Mouse (Mus musculus): ENCODE measurements at regions not wholly inside any gene's neighbourhood (a gene's known extent, or its start where the extent isn't known, plus 50 kb on each side); places are given as distances from the start of the nearest gene placed in this dataset.

DNA sequence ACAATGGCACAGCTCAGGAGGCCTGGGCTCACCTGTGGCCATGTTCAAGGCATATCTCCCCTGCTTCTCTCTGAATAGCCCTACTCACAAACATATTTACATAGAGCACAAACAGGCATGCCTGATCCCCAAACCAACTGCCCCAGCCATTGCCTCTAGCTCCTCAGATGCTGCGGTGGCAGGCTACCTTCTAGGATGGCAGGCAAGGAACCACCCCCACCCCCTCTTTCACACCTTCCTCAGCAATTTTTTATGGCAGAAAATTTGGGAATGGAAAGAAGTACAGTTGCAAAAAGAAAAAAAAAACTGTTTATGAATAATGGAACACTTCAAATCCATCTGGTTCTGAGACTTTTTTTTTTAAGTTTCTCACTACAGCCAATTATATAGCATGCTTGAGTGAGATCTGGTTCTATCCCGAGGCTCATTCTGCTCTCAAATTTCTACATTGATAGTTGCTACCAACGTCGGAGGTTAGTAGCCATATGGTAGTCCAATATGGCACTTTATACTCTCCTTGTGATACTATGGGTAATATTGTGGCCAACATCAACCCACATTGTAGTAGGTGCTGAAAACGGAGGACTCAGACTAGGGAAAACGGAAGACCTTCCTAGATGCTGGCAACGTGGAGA is 136.8 kb upstream of the Gm10295 start:
- DNase-seq (ENCODE audit: low read depth, low spot score) = peak; percentile 49

DNA sequence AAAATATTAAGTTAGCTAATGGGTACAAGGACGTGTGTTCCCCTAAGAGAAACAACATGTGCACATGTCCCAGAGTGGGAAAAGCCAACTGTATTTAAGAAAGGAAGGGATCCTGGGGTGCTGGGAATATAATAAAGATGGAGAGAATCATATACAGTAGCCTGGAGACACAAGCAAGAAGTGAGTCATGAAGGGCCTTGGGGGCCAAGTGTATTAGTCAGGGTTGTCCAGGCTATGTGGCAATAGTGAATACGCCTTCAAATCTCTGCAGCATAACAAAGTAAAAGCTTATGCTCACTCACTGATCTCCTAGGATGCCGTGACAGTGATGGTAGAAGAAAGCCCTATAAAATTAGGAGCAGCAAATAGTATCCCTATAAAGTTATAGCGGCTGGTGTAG is 124.1 kb upstream of the Gm10295 start:
- no peak for DNase-seq (ENCODE audit: low read depth, low spot score)

DNA sequence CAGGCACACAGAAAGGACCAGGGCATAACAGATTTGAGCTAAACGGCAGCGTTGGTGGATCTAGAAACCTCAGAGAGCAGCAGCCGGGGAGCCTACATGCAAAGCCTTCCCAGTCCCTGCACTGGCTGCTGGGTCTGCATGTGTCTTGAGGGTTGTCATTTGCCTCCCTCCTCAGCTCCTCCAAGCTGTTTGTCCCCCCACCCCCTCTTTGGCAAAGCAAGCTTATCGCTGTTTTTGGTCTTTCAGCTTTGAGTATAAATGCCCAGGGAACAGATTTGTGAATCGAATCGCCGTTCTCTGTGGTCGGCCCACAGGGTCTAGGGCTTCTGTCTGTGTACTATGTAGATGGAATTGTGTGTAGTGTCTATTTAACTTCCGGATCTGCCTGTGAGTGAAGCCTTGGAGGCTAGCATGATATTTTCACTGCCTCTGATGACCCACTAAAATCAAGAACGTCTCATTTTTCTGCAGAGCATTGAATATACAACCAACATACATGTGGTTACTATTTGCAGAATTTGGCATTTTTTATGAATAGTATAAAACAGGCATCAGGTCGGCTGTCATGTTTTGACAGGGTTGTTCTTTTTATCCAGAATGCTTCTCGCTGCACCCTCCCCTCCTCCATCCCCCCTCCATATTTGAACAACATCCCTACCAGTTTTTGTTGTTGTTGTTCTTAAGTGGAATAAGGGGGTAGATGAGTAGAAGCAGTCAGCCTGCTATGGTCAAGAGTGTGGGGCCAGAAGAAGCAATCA is 121.3 kb upstream of the Gm10295 start:
- no peak for DNase-seq (ENCODE audit: low read depth, low spot score)

DNA sequence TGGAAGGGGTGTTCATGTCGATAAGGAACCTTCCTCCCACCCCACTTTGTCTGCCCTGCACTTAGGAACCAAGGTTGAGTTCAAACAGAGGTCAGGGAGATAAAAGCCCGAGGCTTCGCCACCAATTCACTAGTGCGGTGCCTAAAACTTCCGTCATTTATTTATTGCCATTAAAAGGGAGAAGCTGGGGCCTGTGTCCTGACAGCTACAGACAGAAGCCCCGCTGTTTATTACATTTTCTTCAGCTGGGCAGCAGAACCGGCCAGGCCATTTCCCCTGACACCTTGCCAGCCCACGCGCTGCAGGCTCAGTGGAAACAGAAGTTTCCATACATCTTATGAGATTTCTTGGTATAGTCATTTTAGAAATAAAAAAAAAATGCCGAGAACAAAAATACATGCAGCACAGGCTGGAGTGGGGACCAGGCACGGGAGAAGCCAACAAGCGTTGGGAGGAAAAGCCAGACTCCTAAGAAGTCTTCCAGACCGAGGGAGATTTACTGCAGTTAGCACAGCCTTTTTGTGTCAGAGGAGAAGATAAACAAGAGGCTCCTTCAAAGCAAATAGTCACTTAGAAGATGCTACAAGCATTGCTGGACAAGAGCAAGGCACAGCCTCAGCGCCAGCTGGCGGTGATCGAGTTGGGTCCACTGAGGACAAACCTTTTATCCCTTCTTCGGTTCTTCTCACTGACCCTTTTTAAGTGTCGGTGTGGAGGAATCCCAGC is 120.5 kb upstream of the Gm10295 start:
- DNase-seq (ENCODE audit: low read depth, low spot score) = peak; percentile 22

DNA sequence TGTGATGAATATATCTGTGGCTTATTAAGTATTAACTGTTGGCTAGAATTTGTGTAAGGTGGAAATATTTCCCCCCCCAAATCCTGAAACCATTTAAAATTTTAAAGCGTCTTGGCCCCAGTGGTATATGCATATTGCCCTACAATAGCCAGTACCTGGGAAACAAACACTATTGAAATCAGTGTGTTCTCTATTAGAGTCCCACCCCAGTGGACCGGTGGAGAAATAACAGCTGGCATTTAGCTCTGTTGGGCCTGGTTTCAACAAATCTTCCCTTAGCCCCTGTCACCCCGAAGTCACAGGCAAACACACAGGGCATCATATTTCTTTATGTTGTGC is 120.0 kb upstream of the Gm10295 start:
- no peak for DNase-seq (ENCODE audit: low read depth, low spot score)

DNA sequence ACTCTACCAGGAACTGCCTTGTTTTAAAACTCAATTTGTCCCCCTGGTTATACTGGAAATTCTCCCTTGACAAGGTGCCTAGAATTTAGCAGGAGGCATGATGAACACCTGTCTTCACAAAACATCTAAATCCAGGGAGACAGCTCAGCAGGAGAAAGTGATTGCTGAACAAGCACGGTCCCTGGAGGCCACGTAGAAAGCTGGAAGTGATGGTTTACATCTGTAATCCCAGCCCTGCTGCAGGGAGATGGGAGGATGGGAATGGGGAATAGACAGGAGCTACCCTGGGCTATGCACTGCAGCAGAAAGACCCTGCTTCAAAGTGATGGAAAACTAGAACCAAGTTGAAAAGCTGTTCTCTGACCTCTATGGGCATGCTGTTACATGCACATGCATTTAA is 119.1 kb upstream of the Gm10295 start:
- DNase-seq (ENCODE audit: low read depth, low spot score) = no peak

DNA sequence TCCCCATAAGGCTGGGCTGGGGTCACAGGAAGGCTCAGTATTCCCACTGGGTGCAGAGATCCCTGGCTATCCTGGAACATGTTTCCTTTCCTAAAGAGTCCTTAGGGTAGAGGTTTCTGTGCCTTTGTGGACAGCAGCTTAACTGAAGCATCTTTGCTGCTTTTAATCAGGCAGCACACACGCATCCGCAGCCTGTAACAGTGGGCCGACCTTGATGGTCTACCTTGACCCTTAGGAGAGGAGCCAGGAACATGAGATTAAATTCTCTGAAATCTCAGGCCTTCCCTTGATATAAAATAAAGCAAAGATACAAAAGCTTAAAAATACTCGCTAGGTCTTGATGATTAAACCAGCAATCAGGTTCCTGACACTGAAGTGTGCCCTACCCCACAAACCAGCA is 118.7 kb upstream of the Gm10295 start:
- no peak for DNase-seq (ENCODE audit: low read depth, low spot score)

DNA sequence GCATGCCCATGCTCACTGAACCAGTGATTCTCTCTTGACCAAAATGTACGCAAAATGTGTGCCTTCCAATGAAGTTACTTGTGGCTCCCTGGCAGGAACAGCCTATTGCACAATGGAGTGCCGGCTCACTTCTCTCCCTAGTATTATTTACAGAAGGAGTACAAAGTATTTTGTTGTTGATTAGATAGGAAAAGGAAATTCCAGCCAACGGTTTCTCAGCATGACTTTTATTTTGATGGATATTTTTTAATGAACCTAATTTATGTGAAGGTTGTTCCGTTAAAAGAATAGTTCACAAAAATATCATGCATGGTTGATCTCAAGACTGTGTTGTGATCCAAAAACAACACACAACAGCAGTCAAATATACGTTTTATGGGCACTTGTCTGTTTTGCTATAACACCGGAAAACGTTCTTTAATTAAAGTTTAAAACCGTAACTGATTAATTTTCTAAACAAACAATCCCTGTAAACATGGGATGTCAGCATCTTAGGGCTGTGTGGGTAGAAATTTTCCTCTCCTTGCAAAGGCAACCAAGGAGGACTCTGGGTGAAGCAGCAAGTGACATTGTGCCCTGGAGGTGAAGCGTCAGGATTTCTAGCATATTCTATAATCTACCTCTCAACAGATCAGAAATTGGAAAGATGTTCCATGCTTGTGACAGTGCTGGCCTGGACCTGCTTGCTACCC is 116.3 kb upstream of the Gm10295 start:
- no peak for DNase-seq (ENCODE audit: low read depth, low spot score)

DNA sequence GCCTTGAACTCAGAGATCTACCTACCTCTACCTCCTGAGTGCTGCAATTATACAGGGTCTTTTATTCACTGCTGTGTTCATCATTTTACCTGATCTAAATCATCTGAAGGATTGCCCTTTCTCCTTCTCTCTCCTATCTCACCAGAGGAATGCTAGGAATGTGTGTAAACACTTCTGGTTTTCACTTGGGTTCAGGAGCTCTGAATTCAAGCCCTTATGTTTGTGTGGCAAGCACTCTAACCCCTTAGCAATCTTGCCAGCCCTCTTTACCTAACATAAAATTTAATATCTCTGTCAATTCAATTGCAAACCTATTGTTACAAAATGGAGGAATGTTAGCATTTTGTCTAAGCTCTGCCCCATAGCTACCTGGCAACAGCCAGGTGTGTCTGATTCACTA is 112.8 kb upstream of the Gm10295 start:
- no peak for DNase-seq (ENCODE audit: low read depth, low spot score)

DNA sequence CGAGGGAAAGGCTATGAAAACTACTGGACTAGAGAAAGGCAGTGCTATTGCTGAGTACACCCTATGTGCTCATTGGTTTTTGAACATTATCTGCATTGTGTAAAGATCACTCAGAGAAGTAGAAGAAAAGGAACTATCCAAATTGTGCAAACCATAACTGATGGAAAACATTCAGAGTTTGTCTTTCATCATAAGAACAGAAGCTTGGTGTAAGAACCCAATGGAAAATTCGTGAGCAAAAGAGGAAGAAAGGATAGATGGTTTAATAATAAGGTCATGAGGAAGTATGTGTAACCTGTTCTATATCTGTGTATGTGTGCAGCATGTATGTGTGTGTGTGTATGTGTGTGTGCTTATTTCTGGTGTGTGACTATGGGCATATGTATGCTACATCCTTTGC is 112.3 kb upstream of the Gm10295 start:
- DNase-seq (ENCODE audit: low read depth, low spot score) = no peak

DNA sequence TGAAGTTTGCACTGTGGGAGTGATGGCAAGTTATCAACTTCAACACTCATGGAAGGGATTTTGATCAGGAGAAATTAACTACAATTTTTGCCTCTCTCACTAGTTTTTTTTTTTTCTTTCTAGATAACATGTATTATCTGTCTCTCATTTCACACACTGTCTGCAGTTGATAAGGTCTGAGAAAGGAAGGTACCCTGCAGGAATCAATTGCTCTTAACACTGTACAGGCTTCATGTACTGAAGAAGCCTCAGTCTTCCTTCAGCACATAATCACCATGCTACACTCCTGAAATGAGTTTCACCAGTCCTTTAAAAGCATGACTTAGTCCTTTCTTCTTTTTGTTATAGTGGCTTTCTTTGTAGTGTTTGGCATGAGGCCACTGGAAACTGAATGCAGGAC is 108.5 kb upstream of the Gm10295 start:
- no peak for DNase-seq (ENCODE audit: low read depth, low spot score)

DNA sequence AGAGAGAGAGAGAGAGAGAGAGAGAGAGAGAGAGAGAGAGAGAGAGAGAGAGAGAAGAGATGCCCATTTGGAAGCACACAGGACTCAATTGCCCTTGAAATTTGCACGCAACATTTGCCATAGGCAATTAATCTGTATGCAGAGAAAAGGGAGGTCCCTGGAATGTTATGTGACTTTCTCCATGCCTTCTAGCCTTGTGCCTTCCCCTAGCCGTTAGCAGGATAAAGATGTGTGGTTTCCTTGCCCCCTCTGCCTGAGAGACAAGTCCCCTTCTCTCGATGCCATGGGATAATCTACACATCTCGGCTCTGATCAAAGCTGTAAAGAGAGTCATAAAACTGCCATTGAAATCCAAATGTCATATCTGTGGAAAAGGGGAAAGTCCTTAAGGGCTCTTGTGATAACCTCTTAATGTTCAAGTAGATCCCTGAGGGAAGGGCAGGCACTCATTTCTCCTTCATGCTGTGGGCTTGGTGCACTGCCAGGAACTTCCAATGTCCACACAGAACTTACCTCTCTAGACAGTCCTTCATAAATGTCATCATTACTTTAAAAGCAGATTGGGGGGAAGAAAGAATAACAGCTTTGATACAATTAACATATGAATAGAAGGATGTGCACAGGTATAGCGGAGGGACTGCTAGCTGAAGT is 106.9 kb upstream of the Gm10295 start:
- DNase-seq (ENCODE audit: low read depth, low spot score) = no peak

DNA sequence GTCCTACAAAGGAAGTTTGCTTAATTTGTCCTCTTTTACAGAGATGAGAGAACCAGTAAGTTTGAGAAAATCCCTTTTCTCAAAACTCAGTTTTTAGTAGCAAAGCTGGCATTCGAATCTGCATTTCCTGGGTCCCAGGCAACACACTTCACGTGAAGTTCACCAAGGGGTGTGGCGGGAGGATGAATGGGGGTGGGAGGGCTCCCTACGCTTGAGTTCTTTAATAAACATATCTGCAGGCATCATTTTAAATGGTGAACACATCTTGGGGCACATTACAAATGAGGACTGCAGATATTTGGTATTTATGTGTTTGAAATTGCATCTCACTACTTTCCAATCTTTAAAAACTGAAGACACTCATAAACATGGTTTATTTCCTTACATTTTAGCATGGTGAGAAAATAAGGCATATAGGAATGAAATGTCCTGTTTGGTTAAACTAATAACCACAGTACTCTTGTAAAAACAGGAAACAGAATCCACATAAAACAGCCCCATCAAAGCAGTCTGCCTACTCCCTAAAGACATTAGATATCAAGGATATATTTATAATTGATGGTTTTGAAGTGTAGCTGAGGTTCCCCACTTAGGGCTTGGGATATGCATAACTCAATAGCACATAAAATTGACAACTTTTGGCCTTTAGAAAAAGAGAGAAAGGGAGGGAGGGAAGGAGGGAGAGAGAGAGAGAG is 106.3 kb upstream of the Gm10295 start:
- no peak for DNase-seq (ENCODE audit: low read depth, low spot score)

DNA sequence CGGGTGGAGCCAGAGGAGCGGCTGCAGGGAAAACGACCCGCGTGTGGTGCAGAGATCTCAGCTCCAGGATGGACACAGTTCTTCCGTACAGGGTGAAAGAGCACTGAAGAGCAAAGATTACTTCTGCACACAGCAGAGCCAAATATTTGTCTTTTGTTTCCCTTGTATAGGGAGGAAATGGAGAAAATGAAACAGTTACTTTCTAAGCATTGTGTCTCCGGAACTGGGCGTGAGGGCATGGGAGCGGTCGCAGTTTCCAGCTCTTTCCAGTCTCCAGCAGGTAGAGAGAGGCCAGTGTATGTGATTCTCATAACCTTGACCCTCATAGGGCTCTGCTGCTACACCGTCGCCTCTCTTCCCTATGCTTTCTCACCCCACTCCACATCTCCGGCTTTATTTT is 105.1 kb upstream of the Gm10295 start:
- no peak for DNase-seq (ENCODE audit: low read depth, low spot score)

DNA sequence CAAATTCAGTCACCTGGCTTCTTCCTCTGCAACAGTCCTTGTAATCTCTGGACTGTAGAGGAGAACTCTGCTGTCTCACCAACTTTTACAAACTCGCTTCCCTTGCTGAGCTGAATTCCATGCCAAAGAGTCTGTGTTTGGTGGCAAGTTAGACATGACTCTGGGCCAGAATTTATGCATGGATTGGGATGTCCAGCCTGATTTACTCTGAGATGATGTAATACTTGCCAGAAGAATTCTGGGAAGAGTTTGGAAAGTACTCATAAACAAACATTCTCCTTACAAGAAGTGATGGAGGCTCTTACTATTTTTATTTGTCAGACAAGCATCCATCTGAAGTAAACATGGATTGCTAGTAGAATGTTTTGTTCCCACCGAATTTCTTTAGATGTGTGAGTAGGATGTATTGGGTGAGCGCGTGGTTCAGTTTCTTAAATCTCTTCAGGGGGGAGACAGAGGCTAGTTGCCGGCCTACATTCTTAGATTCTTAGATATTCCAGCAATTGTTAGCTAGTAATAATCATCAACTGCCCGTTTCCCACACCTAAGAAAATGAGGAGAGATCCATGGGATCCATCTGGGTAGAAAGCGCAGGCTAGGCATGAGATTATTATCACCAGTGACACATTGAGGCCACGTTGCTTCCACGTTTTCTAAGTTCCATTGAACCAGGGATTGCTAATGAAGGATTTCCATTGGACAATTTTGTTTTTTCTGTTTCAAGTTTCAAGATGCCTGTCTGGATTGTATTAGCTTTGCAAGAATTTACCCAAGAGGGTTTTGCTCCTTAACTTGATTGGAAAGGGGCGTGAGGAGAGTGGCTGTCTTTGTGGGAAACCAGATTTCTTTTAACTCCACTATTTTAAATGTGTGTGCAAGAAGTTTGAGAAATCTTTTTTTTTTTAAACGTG is 89.3 kb upstream of the Gm10295 start:
- DNase-seq (ENCODE audit: low read depth, low spot score) = no peak

DNA sequence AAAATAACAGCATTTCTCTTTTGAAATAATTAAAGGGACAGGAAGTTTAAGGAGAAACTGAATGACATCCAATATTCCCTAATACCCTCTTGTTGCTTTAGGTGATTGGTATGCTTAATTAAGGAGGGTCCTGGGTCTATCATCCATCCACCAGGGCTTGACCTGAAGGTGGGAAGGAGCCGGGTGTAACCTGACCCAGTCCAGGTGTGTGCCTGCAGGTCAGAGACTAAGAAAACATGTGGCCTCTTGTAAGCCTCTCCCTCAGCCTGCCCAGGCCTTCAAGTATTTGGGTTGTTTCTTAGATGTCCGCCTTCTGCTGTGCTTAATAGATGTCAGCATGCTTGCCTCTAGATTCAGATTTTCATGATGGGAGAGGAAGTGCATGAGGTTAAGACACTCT is 74.7 kb upstream of the Gm10295 start:
- DNase-seq (ENCODE audit: low read depth, low spot score) = no peak

DNA sequence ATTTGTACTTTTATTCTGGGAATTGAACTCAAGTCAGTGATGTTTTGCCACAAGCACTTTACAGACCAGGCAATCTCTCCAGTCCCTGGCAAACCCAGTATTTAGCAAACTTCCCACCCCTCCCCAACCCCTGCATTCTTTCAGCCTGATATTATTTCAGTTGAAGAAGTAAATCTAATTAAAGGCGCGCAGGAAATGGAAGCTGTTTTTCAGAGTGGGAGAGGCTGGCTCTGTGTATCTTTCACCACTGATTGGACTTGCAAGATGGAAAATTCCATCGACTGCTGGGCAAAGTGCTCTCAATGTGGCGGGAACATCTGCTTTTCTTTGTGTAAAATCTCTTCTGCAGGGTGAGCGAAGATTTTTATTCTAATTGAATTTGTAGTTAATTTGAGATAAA is 68.0 kb upstream of the Gm10295 start:
- no peak for DNase-seq (ENCODE audit: low read depth, low spot score)

DNA sequence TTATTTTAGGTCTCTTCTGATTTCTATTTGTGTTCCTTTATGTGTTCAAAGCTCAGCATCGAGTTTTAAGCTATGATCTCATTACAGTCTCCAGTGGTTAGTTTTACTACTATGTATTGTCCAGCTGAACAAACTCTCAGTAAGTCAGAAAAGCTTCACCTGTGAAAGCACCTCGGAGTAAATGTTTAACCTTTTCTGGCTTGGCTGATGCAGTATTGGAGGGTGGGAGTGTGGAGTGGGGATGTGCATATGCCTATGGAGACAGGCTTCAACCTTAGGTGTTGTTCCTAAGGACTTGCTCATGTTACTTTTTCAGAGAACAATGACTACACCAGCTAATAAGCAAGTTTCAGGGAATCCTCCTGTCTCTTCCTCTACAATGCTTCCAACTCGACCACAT is 67.6 kb upstream of the Gm10295 start:
- DNase-seq (ENCODE audit: low read depth, low spot score) = no peak

DNA sequence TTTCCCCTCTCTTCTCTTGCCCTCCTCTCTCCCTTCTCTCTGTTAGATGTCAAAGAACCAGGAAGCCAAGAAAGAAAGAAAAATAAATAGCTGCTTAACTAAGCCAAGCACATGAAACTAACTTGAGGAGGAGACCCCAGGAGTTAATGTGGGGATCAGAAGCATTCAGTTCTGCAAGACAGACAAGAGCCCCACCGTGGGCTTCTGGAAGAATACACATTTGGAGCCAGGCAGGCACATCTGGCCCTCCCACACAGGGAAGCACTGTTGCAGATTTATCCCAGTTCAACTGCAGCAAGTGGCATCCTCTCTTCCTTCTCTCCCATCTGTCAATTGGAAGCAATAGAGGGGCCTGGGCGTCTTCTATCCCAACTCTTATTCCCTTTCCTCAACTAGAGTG is 63.5 kb upstream of the Gm10295 start:
- DNase-seq (ENCODE audit: low read depth, low spot score) = no peak

DNA sequence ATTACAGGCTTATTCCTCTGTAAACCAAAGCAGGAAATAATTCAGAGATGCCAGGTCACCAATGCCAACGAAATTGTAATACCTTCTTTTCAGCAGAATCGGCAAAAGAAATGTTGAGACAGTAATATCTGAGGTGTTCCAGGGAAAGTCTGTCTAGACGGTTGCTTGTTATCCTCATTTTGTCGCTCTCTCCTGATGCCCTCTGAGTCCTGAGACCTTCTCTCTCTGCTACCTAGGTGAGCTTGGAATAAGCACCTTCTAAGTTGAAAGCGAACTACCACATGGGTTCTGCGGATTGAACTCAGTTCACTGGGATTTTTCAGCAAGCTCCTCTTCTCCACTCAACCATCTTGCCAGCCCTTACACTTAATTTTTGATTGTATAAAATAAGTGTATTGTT is 61.8 kb upstream of the Gm10295 start:
- no peak for DNase-seq (ENCODE audit: low read depth, low spot score)

All from brain, adult 2 months (tissue).